Mouse (Mus musculus) gastrocnemius, adult 2 months (tissue): ENCODE data around the gene Fbxo31. TPM values are rescaled to one million over a fixed set of nuclear protein-coding genes. Genes with fewer than 3 reads are reported as not detected.

Experiments
- DNase-seq: peaks from one replicate; pipeline ENCODE4 v3.0.0; 2022
- H3K27ac ChIP-seq: fragments of 200-600 bp; 2 replicates; pipeline ENCODE4 v1.8.1; 2022; ENCODE audit warnings: mild to moderate bottlenecking
- H3K4me3 ChIP-seq: fragments of 200-600 bp; 2 replicates; pipeline ENCODE4 v1.8.1; 2022; ENCODE audit warnings: mild to moderate bottlenecking, moderate library complexity
- CTCF ChIP-seq: fragments of 200-600 bp; IDR thresholded peaks from 2 replicates; pipeline ENCODE4 v1.8.1; 2022; ENCODE audit warnings: antibody characterized with exemption, mild to moderate bottlenecking, moderate library complexity
- intact Hi-C: fragments of 180-260 bp; cut with DNase I; formaldehyde crosslinking; loops from one replicate; pipeline ENCODE4 v1.15.1; 2025
- total RNA-seq, 2 experiments: library from RNA; stranded (reverse); gene quantifications; 2 replicates each; pipeline ENCODE4 v1.2.3; 2021

The Fbxo31 gene
- total RNA-seq, 2 experiments from 2014 or later = 141 to 165 TPM

- peak; percentile 87 for DNase-seq
- intact Hi-C loops = loop anchor here (2.0 kb wide), 1 partner anchor 21 kb away; no protein-coding TSS in a partner anchor
Measured at GRCm38 (mm10) chr8:121583653-121584052, 5.0 kb upstream of the Fbxo31 start.

GRCm38 (mm10) chr8:121580465-121580864 lies 1.9 kb upstream of the Fbxo31 start:
- no peak overlapping the region for H3K4me3 ChIP-seq
- DNase-seq = peak; percentile 70
- no peak for TF ChIP-seq CTCF
- intact Hi-C loops = loop anchor here (2.0 kb wide), 1 partner anchor 30 kb away; no protein-coding TSS in a partner anchor
- peak overlapping the region; percentile 99 for H3K27ac ChIP-seq

More at GRCm38 (mm10) chr8:121583653-121584052, 5.0 kb upstream of the Fbxo31 start:
- TF ChIP-seq CTCF = no peak
- Histone ChIP-seq H3K27ac (peak overlapping the region; percentile 99), H3K4me3 (no peak overlapping the region)

GRCm38 (mm10) chr8:121577751-121578675 lies 593 bp downstream of the Fbxo31 start:
- Histone ChIP-seq H3K27ac (peak overlapping the region; percentile 99), H3K4me3 (peak overlapping the region; percentile 78)
- no peak for TF ChIP-seq CTCF
- DNase-seq = no peak
- intact Hi-C loops = no loop called here

- H3K4me3 ChIP-seq = peak overlapping the region; percentile 24
- H3K27ac ChIP-seq = peak overlapping the region; percentile 99
- intact Hi-C loops = no loop called here
- TF ChIP-seq CTCF = no peak
- DNase-seq = no peak
Measured at GRCm38 (mm10) chr8:121575661-121576060, 2.9 kb downstream of the Fbxo31 start.

GRCm38 (mm10) chr8:121573275-121573674 lies 5.3 kb downstream of the Fbxo31 start:
- intact Hi-C loops = no loop called here
- Histone ChIP-seq H3K4me3 (peak overlapping the region; percentile 26; the same call in 1 of the 2 replicates), H3K27ac (peak overlapping the region; percentile 99)
- TF ChIP-seq CTCF = 0 out of 2 replicates have a peak, but pooled peaks have one; percentile 6
- DNase-seq = peak; percentile 91

- Histone ChIP-seq H3K27ac (peak overlapping the region; percentile 99), H3K4me3 (no peak overlapping the region)
- intact Hi-C loops = no loop called here
- no peak for TF ChIP-seq CTCF
- DNase-seq = peak; percentile 75
Measured at GRCm38 (mm10) chr8:121572121-121572520, 6.5 kb downstream of the Fbxo31 start.

GRCm38 (mm10) chr8:121570801-121571200 lies 7.8 kb downstream of the Fbxo31 start:
- Histone ChIP-seq H3K4me3 (peak overlapping the region; percentile 56), H3K27ac (peak overlapping the region; percentile 99)
- intact Hi-C loops = no loop called here
- no peak for DNase-seq
- TF ChIP-seq CTCF = no peak

GRCm38 (mm10) chr8:121570335-121570734 lies 8.3 kb downstream of the Fbxo31 start:
- no peak for TF ChIP-seq CTCF
- intact Hi-C loops = no loop called here
- Histone ChIP-seq H3K27ac (peak overlapping the region; percentile 99), H3K4me3 (peak overlapping the region; percentile 56)
- peak; percentile 80 for DNase-seq

GRCm38 (mm10) chr8:121568321-121568720 lies 10.3 kb downstream of the Fbxo31 start:
- TF ChIP-seq CTCF = no peak
- no peak for DNase-seq
- Histone ChIP-seq H3K4me3 (no peak overlapping the region), H3K27ac (peak overlapping the region; percentile 99)
- intact Hi-C loops = no loop called here

- Histone ChIP-seq H3K4me3 (peak overlapping the region; percentile 29), H3K27ac (peak overlapping the region; percentile 93)
- intact Hi-C loops = loop anchor here (2.0 kb wide), 1 partner anchor 19 kb away; no protein-coding TSS in a partner anchor
- no peak for DNase-seq
- TF ChIP-seq CTCF = no peak
Measured at GRCm38 (mm10) chr8:121563701-121564100, 14.9 kb downstream of the Fbxo31 start.

GRCm38 (mm10) chr8:121562941-121563351 lies 15.7 kb downstream of the Fbxo31 start:
- no peak for TF ChIP-seq CTCF
- Histone ChIP-seq H3K4me3 (peak overlapping the region; percentile 64), H3K27ac (peak overlapping the region; percentile 93)
- peak; percentile 96 for DNase-seq
- intact Hi-C loops = loop anchor here (2.0 kb wide), 1 partner anchor 20 kb away; no protein-coding TSS in a partner anchor

GRCm38 (mm10) chr8:121561636-121562345 lies 16.8 kb downstream of the Fbxo31 start:
- H3K27ac ChIP-seq = peak overlapping the region; percentile 93
- no peak for TF ChIP-seq CTCF
- DNase-seq = peak; percentile 86
- intact Hi-C loops = loop anchor here (2.0 kb wide), 1 partner anchor 21 kb away; no protein-coding TSS in a partner anchor
- H3K4me3 ChIP-seq = peak overlapping the region; percentile 64
